Mouse (Mus musculus): ENCODE data around the gene Thsd4. TPM values are rescaled to one million over a fixed set of nuclear protein-coding genes. Genes with fewer than 3 reads are reported as not detected.

Gene Thsd4
- total RNA-seq, 2 experiments from 2014 or later, result 19.5 to 22.7 TPM

DNA sequence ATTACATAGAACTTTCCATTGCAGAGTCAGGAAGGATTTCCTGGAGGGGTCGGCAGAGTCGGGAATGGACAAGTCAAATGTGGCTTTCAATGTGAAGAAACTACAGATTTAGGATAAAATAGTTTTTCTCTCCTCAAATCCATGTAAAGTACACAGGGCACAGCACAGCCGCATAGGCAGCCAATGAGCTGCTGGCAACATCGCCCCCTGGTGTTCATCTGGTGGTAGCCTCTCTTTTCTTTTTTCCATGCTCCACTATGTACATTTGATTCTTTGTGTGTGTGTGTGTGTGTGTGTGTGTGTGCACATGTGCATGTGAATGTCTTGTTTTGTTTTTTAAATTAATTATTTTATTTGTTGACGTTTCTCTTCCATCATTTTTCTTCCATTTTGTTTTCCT lies 433.7 kb downstream of the Thsd4 start:
- peak; percentile 23 to 38 for DNase-seq (ENCODE audit: low spot score in 2 of 2)

DNA sequence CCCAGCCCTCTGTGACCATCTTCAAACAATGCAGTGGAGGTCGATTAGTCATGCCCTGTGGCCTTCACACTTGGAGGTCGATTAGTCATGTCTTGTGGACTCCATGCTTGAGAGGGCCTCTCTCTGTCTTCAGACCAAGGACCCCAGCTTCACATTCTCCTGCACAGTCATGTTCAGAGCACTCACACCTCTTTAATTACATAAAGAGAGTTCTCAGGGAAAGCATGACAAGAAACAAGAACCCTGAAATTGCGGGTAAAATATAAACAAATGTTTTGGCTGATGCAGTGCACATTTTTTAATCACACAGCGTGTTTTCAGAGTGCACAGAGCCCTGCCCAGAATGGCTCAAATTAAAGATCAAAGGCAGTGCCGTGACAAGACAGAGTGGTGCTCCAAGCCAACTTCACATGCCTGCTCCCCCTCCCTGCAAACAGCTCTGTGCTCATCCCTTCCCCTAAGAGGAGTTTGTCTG lies 439.7 kb downstream of the Thsd4 start:
- no peak for DNase-seq (ENCODE audit: low spot score in 2 of 2)

DNA sequence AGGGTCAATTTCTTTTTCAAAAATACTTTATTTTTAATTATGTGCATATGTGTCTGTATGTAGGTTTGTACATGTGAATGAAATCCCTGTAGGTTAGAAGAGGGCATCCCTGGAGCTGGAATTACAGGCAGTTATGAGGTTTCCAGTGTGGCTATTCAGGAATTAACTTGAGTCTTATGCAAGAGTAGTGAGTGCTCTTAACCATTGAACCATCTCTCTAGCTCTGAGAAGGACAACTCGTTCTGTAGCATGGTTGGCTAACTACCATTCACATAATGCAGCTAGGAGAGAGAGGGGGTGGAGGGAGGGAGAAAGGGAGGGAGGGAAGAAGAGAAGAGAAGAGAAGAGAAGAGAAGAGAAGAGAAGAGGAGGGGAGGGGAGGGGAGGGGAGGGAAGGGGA lies 444.1 kb downstream of the Thsd4 start:
- no peak for DNase-seq (ENCODE audit: low spot score in 2 of 2)

DNA sequence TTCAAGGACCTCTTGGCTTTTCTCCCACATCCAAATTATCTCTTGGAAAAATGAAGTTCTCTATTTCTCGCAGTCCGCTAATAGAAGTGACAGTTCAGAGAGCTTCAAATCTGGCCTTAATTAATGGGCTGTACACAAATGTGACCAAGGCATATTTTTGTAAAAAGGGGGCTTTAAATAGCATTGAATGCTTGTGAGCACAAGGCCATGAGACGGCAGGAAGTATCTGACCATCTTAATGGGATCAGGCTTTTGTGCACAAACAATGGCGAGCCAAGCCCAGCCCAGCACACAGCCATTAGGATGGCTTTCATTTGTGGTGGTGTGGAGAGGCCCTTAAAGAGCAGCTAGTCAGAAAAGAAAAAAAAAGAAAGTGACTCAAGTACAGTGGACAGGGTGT lies 445.4 kb downstream of the Thsd4 start:
- no peak for DNase-seq (ENCODE audit: low spot score in 2 of 2)

DNA sequence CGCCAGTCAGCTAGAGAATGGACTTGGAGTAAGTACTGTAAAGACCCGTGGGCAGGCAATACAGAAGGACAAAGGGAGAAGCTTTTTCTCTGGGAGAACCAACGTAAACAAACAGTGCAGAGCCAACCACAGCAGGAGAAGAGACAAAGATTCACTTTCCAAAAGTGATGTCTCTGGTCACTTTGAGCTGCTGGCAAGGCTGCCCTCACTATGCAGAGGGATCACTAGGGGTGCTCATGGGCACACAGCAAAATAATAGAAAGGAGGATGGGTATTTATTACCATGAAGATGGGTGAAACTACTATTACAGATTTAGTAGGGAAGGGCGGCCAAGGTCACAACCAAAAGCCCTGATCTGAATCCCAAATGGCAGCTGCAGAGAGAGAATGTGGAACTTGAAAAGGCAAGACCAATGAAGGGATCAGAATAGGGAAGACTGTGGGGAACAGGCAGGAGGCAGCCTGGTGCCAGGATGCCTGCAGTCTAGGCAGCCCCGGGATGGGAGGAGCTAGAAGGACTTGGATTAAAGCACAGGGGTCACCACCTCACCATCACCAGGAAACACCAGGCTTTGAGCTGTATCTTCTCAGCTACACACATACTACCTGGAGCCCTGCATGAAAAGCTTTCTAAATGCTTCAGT lies 450.1 kb downstream of the Thsd4 start:
- DNase-seq (ENCODE audit: low spot score in 2 of 2), result no peak

DNA sequence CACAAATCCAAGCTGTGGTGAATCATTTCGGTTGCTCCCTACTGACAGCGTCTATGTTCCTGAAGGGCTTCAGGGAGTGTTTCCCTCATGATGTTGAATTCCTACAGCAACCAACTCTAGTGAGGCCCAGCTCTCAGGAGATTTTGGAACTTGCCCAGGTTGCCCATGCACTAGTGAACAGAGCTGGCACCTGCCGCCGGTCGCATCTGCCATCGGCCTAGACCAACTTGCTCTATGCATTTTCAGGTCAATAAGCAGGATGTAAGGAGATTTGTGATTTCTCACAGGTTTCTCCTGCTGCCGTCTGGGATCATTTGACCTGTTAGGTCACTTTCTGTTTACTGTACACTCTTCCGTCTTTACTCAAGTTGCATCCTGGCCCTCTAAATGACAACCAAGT lies 454.6 kb downstream of the Thsd4 start:
- no peak for DNase-seq (ENCODE audit: low spot score in 2 of 2)

DNA sequence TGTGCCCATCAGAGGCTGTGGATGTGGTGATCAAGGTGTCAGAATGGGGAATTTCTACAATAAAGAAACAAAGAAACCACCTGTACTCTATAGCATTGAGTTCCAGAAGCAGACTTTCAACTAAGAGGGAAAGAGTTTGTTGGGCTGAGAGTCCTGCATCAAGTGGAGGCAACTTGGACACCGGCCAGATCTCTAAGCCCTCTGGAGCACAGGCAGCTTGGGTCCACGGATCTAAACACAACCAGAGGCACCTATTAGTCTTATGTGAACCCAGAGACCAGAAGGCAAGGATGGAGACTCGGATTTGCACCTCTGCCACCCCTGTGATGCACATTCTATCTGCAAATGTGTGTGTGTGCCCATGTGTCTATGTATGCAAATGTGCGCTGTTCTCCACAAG lies 456.7 kb downstream of the Thsd4 start:
- DNase-seq (ENCODE audit: low spot score in 2 of 2), result no peak

DNA sequence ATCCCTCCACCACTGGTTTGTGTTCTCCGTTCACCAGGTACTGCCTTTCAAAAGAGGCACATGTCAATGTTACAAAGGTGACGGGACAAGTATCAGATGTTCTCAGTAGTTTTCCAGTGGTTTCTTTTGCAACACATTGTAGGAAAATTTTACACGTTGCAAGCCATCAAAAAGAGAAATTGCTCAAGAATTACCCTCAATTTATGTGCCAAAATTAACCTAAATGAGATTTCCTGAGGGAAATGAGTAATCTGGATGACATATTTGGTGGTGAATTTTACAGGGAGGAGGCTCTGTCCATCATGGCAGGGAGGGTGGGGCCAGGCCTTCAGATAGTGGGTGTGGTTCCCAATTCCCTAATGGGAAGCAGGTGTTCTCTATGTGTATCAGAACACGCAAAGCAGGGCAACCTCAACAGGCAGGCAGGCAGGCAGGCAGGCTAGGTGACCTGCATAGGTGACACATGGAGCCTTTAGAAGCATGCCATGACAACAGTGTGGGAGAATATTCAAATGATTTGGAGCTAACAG lies 458.6 kb downstream of the Thsd4 start:
- no peak for DNase-seq (ENCODE audit: low spot score in 2 of 2)

DNA sequence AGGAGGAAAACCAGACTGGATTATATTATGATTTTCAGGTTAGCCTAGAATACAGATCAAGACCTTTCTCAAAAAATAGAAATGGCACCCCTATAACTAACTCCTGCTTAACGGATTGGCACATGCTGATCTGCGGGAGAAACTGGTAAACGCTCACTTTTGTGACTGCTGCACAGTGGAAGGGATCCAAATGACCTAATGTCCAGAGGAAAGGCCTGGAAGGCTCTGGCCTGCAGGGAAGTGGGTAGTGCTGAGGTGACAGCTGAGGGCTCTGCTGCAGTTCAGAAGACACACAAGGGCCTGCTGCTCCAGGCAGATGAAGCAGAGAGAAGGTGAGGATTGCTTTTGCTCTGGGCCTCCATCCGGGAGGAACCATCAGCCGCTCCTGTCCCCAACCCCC lies 465.7 kb downstream of the Thsd4 start:
- no peak for DNase-seq (ENCODE audit: low spot score in 2 of 2)

DNA sequence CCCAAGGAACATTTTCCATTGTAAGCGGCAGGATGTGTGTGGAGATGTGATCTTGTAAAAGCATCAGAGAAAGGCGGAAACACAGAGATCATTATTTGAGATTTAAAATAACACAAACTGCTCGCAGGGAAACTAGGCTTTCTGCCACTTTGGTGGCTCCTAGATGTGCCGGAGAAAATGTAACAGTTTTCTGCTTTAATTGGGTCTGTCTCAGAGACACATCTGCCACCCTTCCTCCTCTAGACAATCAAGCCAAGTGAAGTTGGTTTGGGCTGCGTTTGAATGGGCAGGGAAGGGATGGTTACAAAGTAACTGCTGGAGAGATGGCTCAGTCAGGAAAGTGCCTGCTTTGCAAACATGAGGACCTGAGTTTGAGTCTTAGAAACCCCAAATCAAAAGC lies 466.9 kb downstream of the Thsd4 start:
- peak; percentile 26 to 40 for DNase-seq (ENCODE audit: low spot score in 2 of 2)

DNA sequence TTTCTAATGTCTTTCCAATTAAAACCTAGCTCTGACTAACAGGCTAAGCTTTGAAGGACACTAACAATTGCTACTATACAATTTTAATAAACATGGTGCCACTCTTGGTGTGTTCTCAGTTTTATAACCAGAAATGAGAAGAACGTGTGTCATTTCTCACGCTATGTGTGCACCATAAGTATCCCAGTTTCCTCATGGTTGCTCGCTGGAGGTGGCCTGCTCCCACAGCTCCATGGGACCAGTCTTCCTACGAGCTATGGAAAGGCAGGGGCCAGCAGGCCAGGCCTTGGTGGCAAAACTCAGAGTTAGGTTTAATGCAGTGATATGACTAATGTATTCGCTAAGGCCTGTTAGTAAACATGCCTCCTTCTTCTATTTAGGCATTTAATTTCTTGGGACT lies 468.7 kb downstream of the Thsd4 start:
- DNase-seq (ENCODE audit: low spot score in 2 of 2), result no peak

DNA sequence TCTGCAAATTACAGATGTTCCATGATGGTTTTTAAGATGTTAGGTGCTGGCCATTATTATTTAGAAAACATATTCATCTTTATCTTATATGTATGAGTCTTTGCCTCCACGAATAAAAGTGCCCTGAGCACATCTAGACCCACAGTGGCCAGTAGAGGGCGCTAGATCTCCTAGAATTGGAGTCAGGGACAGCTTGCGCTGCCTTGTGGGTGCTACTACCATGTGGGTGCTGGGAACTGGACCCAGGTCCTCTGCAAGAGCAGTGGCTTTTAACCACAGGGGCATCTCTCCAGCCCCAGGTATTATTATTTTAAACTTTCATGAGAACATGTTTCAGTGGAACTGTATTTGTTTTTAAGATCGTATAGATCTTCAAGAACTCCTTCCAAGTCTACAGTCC lies 469.4 kb downstream of the Thsd4 start:
- DNase-seq (ENCODE audit: low spot score in 2 of 2), result no peak

DNA sequence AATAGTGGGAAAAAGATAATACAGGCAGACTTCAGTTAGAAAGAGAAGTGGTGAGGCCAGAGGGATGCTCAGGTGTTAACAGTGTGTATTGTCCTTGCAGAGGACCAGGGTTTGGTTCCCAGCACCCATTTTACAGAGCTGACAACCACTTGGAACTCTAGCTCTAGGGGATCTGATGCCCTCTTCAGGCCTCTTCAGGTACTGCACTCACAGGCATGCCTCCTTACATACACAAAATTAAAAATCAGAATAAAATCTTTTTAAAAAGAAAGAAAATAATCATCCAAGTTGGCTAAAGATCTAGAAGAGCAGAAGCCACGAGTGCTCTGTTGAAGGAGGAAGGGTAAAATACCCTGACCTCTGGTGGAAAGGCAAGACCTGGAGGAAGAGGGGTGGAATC lies 478.7 kb downstream of the Thsd4 start:
- DNase-seq (ENCODE audit: low spot score in 2 of 2), result no peak

DNA sequence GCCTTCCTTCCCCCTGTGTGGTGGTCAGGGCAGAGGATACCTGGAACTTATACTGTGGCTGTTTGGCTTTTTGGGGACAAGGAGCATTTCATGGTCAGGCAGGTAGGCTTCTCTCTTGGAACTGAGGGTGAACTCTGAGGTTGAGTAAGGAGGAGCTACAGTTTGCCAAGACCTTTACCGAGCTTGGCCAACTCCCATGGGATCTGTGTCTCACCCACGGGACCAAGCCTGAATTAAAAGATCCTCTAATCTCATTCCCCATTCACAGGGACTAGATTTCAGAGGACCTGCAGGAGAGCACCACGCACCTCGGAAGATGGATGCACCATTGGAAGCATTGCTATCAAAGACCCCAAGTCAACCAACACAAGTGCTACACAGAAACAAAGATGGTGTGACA lies 487.0 kb downstream of the Thsd4 start:
- no peak for DNase-seq (ENCODE audit: low spot score in 2 of 2)

DNA sequence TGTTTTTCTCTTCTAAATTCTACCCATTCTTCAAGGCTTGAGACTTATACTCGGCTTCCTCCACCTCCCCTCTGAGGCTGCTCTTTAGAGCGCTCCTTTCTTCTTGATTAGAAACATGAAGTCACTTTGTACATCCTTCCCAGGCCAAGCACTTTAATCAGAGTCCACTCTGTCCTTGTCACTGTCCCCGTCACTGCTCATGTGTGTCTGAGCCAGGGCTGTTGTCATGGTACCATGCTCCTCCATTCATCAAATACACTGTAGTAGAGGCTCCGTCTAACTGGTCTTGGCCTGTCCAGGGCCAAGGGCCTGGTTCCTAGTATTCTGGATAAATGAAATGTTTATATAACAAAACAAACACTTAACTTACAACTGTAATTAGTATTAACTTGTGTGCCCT lies 494.6 kb downstream of the Thsd4 start:
- DNase-seq (ENCODE audit: low spot score in 2 of 2), result no peak

DNA sequence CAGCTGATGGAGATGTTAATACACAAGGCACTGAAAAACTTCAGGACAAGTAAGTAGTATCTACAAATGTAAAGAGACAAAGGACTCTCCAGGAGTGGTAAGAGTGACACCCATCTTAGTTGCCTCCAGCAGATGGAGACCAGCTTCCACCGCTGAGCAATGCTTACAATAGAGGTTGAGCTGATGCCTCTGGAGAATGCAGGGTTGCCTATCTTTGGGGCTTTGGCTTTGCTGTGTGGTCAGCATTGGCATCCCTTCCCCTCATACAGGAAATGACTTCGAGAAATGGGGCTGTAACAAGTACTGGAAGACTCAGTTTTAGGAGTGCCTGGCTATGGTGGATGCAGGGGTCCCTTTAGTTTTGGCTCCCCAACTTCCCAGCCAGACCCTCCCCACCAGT lies 495.1 kb downstream of the Thsd4 start:
- no peak for DNase-seq (ENCODE audit: low spot score in 2 of 2)

DNA sequence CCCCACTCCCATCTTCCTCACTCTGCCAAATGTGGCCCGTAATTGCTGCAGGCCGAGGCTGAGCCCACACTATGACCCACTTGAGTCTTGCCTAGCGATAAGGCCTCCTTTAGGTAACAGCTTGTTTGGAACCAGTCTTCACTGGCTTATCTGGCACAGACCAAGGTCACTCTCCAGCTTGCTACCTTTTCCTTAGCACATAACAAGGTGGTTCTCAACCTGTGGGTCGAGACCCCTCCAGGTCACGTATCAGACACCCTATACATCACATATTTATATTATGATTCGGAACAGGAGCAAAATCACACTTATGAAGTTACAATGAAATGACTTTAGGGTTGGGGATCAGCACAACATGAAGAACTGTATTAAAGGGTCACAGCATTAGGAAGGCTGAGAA lies 495.9 kb downstream of the Thsd4 start:
- no peak for DNase-seq (ENCODE audit: low spot score in 2 of 2)

DNA sequence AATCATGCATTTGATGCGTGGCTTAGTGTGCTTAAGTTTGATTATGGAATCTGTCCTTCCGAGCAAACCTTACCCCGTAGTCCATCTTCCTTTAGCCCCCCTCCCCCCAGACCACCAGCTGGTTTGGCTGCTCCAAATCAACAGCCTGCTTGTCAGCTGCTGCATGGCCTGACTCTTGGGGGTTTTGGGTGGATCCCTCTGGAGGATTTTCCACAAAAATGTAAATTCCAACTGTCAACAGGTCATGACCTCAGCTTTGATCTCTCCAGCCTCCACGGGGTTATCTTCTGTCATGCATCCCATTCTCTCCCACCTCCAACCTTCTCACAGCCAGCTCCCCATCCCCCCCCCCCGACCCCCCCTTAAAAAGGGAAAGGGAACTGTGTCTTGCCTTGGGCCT lies 496.9 kb downstream of the Thsd4 start:
- DNase-seq (ENCODE audit: low spot score in 2 of 2), result no peak

DNA sequence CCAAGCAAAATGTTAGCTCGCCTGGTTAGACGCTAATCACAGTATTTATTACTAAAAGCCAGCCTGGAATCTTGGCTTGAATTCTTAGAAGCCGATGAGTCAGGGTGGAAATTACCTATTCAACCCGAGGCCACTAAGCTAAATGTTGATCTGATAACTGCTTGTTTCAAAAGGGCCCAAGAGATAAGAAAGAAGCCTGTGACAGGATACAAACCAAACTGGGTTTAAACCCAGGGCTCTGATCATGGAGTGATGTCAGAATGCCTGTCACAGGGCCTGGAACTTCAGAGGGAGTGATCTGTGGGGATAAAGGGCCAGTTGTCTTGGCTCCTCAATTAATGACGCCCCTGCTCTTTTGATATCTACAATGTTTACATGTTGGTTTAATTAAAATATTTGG lies 497.3 kb downstream of the Thsd4 start:
- no peak for DNase-seq (ENCODE audit: low spot score in 2 of 2)

DNA sequence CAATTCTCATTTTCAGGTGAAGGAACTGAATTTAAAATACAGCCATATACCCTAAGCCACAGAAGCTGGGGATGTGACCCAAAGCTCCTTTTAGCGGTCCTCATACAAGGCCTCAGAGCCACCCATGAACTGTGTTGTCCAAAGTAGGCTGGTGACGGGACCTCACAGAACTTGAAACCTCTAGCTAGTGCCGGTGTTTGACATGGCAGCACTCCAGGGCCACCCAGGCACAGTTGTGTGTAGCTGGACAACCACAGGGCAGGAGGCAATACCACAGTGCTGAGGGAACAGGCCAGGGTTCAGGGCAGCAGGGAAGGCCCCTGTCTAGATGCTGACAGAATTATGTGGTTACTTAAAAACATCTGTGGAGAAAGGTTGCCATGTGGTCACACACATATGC lies 499.5 kb downstream of the Thsd4 start:
- DNase-seq (ENCODE audit: low spot score in 2 of 2), result no peak

DNA sequence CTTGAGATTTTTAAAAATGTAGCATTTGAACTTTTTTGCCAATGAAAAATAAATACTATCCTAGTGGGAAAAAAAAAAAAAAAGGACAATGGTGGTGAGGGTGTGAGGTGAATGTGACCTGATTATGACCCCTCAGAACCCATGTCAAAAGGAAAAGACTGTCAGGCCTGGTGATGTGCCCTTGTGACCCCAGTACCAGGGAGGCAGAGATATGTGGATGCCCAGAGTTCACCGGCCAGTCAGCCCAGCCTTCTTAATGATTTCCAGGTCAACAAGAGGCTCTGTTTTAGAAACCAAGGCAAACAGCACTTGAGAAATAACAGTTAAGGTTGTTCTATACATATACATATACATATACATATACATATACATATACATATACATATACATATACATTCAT lies 501.4 kb downstream of the Thsd4 start:
- no peak for DNase-seq (ENCODE audit: low spot score in 2 of 2)

DNA sequence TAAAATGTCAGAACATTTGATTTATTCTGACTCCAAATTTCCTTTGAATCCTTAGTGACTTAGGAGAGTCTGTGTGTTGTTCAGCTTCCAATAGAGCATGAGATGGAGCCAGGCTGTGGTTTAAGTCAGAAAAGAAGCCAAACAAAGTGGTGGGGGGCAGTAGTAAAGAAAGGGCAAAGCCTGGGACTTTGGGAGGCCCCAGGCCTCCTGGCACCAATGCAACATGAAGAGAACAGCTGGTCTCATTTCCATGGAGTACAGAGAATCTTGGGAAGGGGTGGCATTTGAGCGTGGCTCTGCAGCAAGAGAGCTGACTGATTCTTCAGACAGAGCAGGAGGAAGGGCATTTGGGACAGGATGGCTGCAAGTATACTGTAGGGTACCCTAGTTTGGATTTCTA lies 511.6 kb downstream of the Thsd4 start:
- DNase-seq (ENCODE audit: low spot score in 2 of 2), result no peak

DNA sequence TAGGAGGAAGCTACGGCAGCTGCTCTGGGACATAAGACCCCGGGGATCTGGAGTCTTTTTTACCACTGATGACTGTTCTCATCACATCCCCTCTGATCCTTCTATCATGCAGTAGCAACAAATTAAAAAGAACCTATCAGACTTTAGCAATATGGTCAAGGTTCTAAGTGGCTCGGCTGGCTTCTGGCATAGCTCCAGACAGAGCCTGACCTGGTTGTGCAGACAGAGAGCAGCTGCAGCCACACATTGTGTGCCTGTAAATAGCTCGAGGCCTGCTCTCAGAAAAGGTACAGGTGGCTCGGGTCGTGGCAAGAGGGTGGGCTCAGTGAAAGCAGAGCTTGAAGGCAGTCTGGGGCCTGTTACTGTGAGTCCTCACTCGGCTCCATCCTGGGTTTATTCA lies 512.9 kb downstream of the Thsd4 start:
- DNase-seq (ENCODE audit: low spot score in 2 of 2), result no peak

DNA sequence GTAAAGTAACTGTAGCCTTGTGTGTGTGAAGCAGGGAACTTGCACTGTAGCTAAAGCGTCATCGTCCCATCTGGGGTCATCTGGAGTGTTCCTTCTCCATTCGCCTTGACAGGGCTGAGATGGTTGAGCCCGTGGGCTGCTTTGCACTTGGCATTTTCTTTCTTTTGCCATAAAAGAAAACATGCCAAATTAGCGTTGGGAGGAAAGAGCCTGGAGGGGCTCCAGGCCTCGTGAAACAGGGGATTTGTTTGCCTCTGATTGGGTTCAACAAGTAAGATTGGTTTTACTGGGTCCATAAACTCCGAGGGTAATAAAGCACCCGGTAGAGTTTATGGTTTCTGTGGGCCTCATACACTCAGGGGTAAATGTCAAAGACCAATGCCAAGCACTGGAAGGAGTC lies 519.5 kb downstream of the Thsd4 start:
- no peak for DNase-seq (ENCODE audit: low spot score in 2 of 2)

All from layer of hippocampus, postnatal 10 days (tissue).